Mouse (Mus musculus) R1 (cell line): ENCODE results near the gene Naglu.
A peak's percentile ranks its signal among the peaks of the same experiment; 100 is the strongest.

Source experiments
- DNase-seq: peaks from one replicate; pipeline ENCODE4 v3.0.0-alpha.2; 2018; ENCODE audit warnings: low read depth, low spot score

Naglu gene

GRCm38 (mm10) chr11:101084246-101084645, 14.4 kb downstream of the Naglu start:
- no peak for DNase-seq

- no peak for DNase-seq
These were observed 15.0 kb downstream of the Naglu start for GRCm38 (mm10) chr11:101084811-101085210.

- no peak for DNase-seq
These were observed 16.0 kb downstream of the Naglu start for GRCm38 (mm10) chr11:101085617-101086322.

- no peak for DNase-seq
These were observed 16.5 kb downstream of the Naglu start for GRCm38 (mm10) chr11:101086323-101086674.

GRCm38 (mm10) chr11:101086756-101087681, 17.2 kb downstream of the Naglu start, which contains the start of gene Mlx:
Gene Mlx (plus strand): TSS chr11:101087277.
- peak; percentile 96 for DNase-seq

GRCm38 (mm10) chr11:101087682-101088055, 17.9 kb downstream of the Naglu start:
- no peak for DNase-seq

- DNase-seq = no peak
These were observed 20.1 kb downstream of the Naglu start for GRCm38 (mm10) chr11:101089931-101090330.

GRCm38 (mm10) chr11:101094930-101095313, 25.1 kb downstream of the Naglu start:
- no peak for DNase-seq

GRCm38 (mm10) chr11:101095314-101096024, 25.7 kb downstream of the Naglu start, which contains the start of gene Psmc3ip:
Gene Psmc3ip (minus strand): TSS chr11:101095436.
- DNase-seq = peak; percentile 97

GRCm38 (mm10) chr11:101098231-101098630, 28.4 kb downstream of the Naglu start:
- DNase-seq = no peak

GRCm38 (mm10) chr11:101103011-101103410, 33.2 kb downstream of the Naglu start:
- no peak for DNase-seq

GRCm38 (mm10) chr11:101109351-101109750, 39.5 kb downstream of the Naglu start:
- DNase-seq = no peak

- no peak for DNase-seq
These were observed 40.9 kb downstream of the Naglu start for GRCm38 (mm10) chr11:101110708-101111107.

- no peak for DNase-seq
These were observed 41.4 kb downstream of the Naglu start for GRCm38 (mm10) chr11:101111178-101111577.

- DNase-seq = no peak
These were observed 42.4 kb downstream of the Naglu start for GRCm38 (mm10) chr11:101112186-101112585.

- no peak for DNase-seq
These were observed 45.8 kb downstream of the Naglu start for GRCm38 (mm10) chr11:101115564-101115963.

GRCm38 (mm10) chr11:101118105-101118504, 48.3 kb downstream of the Naglu start:
- DNase-seq = peak; percentile 51

GRCm38 (mm10) chr11:101119131-101119760, 49.4 kb downstream of the Naglu start:
- DNase-seq = no peak

GRCm38 (mm10) chr11:101119761-101120544, 50.1 kb downstream of the Naglu start, which contains the start of the genes Retreg3 and Tubg1:
Gene Retreg3 (minus strand): TSS chr11:101119893.
Gene Tubg1 (plus strand): TSS chr11:101119938.
- DNase-seq = peak; percentile 99

- no peak for DNase-seq
These were observed 50.9 kb downstream of the Naglu start for GRCm38 (mm10) chr11:101120545-101121188.
